Mouse (Mus musculus) gastrocnemius, postnatal 25 days (tissue): ENCODE results near the gene Tubb4b. TPM values are rescaled to one million over a fixed set of nuclear protein-coding genes. Genes with fewer than 3 reads are reported as not detected.

Experiments
- total RNA-seq, 2 experiments: library from RNA; stranded (reverse); gene quantifications; 1 replicate in 1 of 2; 2 replicates in 1 of 2; pipeline ENCODE4 v1.2.3; 2021

The Tubb4b gene
- total RNA-seq, 2 experiments from 2014 or later = 167 to 293 TPM

Other genes starting within 250 kb of the Tubb4b start
- 10 to 100 TPM; 38.5 to 46.3 TPM for gene Mrpl41, start 249.6 kb downstream of the Tubb4b start, total RNA-seq
- 10 to 100 TPM; 27.2 to 27.4 TPM for gene Pnpla7, start 248.7 kb downstream of the Tubb4b start, total RNA-seq
- gene Nsmf, start 170.3 kb downstream of the Tubb4b start, total RNA-seq = 10 to 100 TPM; 12.8 to 15.9 TPM
- gene Entpd8, start 144.4 kb downstream of the Tubb4b start, total RNA-seq = not detected
- not detected for gene Noxa1, start 129.6 kb downstream of the Tubb4b start, total RNA-seq
- gene Nrarp, start 43.9 kb downstream of the Tubb4b start, total RNA-seq = 1 to 10 TPM; 3.6 to 6.7 TPM
- 1 to 10 TPM; 1.1 to 1.3 TPM for gene Tor4a, start 27.8 kb downstream of the Tubb4b start, total RNA-seq
- gene Nelfb, start 13.2 kb downstream of the Tubb4b start, total RNA-seq = 10 to 100 TPM; 20.5 to 22.3 TPM
- not detected for gene Stpg3, start 10.1 kb downstream of the Tubb4b start, total RNA-seq
- not detected for gene Fam166a, start 6.0 kb downstream of the Tubb4b start, total RNA-seq
- gene Slc34a3, start 9.7 kb upstream of the Tubb4b start, total RNA-seq = not detected
- not detected for gene Rnf224, start 12.1 kb upstream of the Tubb4b start, total RNA-seq
- under 1 TPM; 0.56 to 0.75 TPM for gene Rnf208, start 17.6 kb upstream of the Tubb4b start, total RNA-seq
- gene Cysrt1, start 17.8 kb upstream of the Tubb4b start, total RNA-seq = not detected
- under 1 TPM; 0.82 to 0.99 TPM for gene AL732309.1, start 22.2 kb upstream of the Tubb4b start, total RNA-seq
- gene Tmem203, start 30.7 kb upstream of the Tubb4b start, total RNA-seq = 10 to 100 TPM; 10.3 to 11.3 TPM
- gene Tprn, start 37.9 kb upstream of the Tubb4b start, total RNA-seq = 1 to 10 TPM; 2.1 to 2.9 TPM
- gene Ssna1, start 47.7 kb upstream of the Tubb4b start, total RNA-seq = 10 to 100 TPM; 31.6 to 33.0 TPM
- 10 to 100 TPM; 27.0 to 27.3 TPM for gene Anapc2, start 47.8 kb upstream of the Tubb4b start, total RNA-seq
- gene Tmem210, start 63.4 kb upstream of the Tubb4b start, total RNA-seq = not detected
- gene Lrrc26, start 65.2 kb upstream of the Tubb4b start, total RNA-seq = not detected
- gene Grin1, start 94.5 kb upstream of the Tubb4b start, total RNA-seq = under 1 TPM in 1 of 2 experiments, not detected in 1; 0.08 TPM
- gene Man1b1, start 107.6 kb upstream of the Tubb4b start, total RNA-seq = 10 to 100 TPM; 11.9 to 15.4 TPM
- 10 to 100 TPM; 10.1 to 10.4 TPM for gene Dpp7, start 131.7 kb upstream of the Tubb4b start, total RNA-seq
- gene Uap1l1, start 141.0 kb upstream of the Tubb4b start, total RNA-seq = 1 to 10 TPM; 2.8 to 4.6 TPM
- under 1 TPM; 0.19 to 0.33 TPM for gene Sapcd2, start 147.6 kb upstream of the Tubb4b start, total RNA-seq
- 1 to 10 TPM; 9.1 to 9.4 TPM for gene Entpd2, start 171.2 kb upstream of the Tubb4b start, total RNA-seq
- 10 to 100 TPM; 15.0 to 25.1 TPM for gene Npdc1, start 174.6 kb upstream of the Tubb4b start, total RNA-seq
- not detected for gene Fut7, start 198.6 kb upstream of the Tubb4b start, total RNA-seq
- gene Abca2, start 204.0 kb upstream of the Tubb4b start, total RNA-seq = 10 to 100 TPM; 12.5 to 16.2 TPM
- under 1 TPM; 0.35 to 0.64 TPM for gene Clic3, start 232.1 kb upstream of the Tubb4b start, total RNA-seq
- 10 to 100 TPM; 13.7 to 16.2 TPM for gene Paxx, start 236.4 kb upstream of the Tubb4b start, total RNA-seq
- not detected for gene Ptgds, start 245.3 kb upstream of the Tubb4b start, total RNA-seq